Mouse (Mus musculus) lung, postnatal 0 days (tissue): ENCODE results near the gene Tnfrsf13c. TPM values are rescaled to one million over a fixed set of nuclear protein-coding genes. Genes with fewer than 3 reads are reported as not detected.

Source experiments
- ATAC-seq: fragments of 200-750 bp; cut with Nextera tagmentation; 2 replicates; pipeline ENCODE4 v1.8.0; 2017; ENCODE audit warnings: moderate library complexity
- DNase-seq: peaks from one replicate; pipeline ENCODE4 v3.0.0-alpha.2; 2016; ENCODE audit warnings: low spot score
- H3K27ac ChIP-seq: fragments of 300-500 bp; sonication (generic); 2 replicates; pipeline ENCODE4 v1.5.1; 2014; ENCODE audit warnings: antibody characterized with exemption, mild to moderate bottlenecking, low read length, mixed read lengths
- H3K27me3 ChIP-seq: fragments of 300-500 bp; sonication (generic); replicated peaks from 2 replicates; pipeline ENCODE4 v1.6.1; 2014; ENCODE audit warnings: low read length, mixed read lengths; ENCODE audit not compliant: insufficient read depth
- H3K36me3 ChIP-seq: fragments of 300-500 bp; sonication (generic); 2 replicates; pipeline ENCODE4 v1.6.1; 2014; ENCODE audit warnings: low read length, mixed read lengths; ENCODE audit not compliant: insufficient read depth
- H3K4me1 ChIP-seq: fragments of 300-500 bp; sonication (generic); 2 replicates; pipeline ENCODE4 v1.6.1; 2014; ENCODE audit warnings: antibody characterized with exemption, low read depth, low read length, mixed read lengths; ENCODE audit not compliant: insufficient read depth
- H3K4me2 ChIP-seq: fragments of 300-500 bp; sonication (generic); replicated peaks from 2 replicates; pipeline ENCODE4 v1.6.1; 2014; ENCODE audit warnings: low read depth, mild to moderate bottlenecking, low read length, moderate library complexity, mixed read lengths
- H3K4me3 ChIP-seq: fragments of 300-500 bp; sonication (generic); 2 replicates; pipeline ENCODE4 v1.5.1; 2014; ENCODE audit warnings: low read depth, low read length
- H3K9ac ChIP-seq: fragments of 300-500 bp; sonication (generic); replicated peaks from 2 replicates; pipeline ENCODE4 v1.6.1; 2014; ENCODE audit warnings: low read depth, mild to moderate bottlenecking
- H3K9me3 ChIP-seq: fragments of 300-500 bp; sonication (generic); 2 replicates; pipeline ENCODE4 v1.6.1; 2016; ENCODE audit warnings: low read length, mixed read lengths
- CTCF ChIP-seq: IDR thresholded peaks from 2 replicates; pipeline ENCODE4 v1.5.1; 2016; ENCODE audit warnings: antibody characterized with exemption, mild to moderate bottlenecking
- EP300 ChIP-seq: IDR thresholded peaks from 2 replicates; pipeline ENCODE4 v1.6.1; 2016; ENCODE audit warnings: antibody characterized with exemption, mild to moderate bottlenecking, control low read depth
- WGBS: fragments of 180-500 bp; shearing (Covaris S2); extraction: QIAGEN DNeasy Blood & Tissue Kit; methylation state at CpG from one replicate; pipeline ENCODE4 v1.1.7; 2014; 5-methylcytosine and 5-hydroxymethylcytosine counted together
- polyA plus RNA-seq: library from polyadenylated mRNA; unstranded; fragments of >200 nt; fragmentation: Nextera tagmentation; extraction: Ambion mirVana; gene quantifications from 2 replicates; pipeline ENCODE4 v1.2.1, GENCODE M21; 2015

Gene Tnfrsf13c
- polyA plus RNA-seq, 1 experiment from 2014 or later = 0.07 TPM

- no peak within 1 kb of the TSS for H3K27ac ChIP-seq
- DNase-seq = peak; percentile 92
- peaks cover 5% of the 10 kb centered on the region; the same call in 1 of the 2 replicates for H3K4me1 ChIP-seq
- no peak for TF ChIP-seq EP300
- no peak for TF ChIP-seq CTCF
- H3K4me3 ChIP-seq = peak within 1 kb of the TSS; percentile 69
- H3K9me3 ChIP-seq = no peaks in the 10 kb centered on the region
- ATAC-seq = peak; percentile 99
- no peaks in the 10 kb centered on the region for H3K36me3 ChIP-seq
- WGBS = under 1% methylated on average over 59 of the region's 65 CpGs
- H3K27me3 ChIP-seq = no peaks in the 10 kb centered on the region
- peak within 1 kb of the TSS; percentile 81 for H3K4me2 ChIP-seq
- 0 out of 2 replicates have a peak within 1 kb of the TSS, but pooled peaks have one; percentile 23 for H3K9ac ChIP-seq
Measured at GRCm38 (mm10) chr15:82244115-82244804, 20.1 kb upstream of the Tnfrsf13c start, which contains the start of gene Cenpm. Gene Cenpm, minus strand, starts transcription at chr15:82244748.

DNA sequence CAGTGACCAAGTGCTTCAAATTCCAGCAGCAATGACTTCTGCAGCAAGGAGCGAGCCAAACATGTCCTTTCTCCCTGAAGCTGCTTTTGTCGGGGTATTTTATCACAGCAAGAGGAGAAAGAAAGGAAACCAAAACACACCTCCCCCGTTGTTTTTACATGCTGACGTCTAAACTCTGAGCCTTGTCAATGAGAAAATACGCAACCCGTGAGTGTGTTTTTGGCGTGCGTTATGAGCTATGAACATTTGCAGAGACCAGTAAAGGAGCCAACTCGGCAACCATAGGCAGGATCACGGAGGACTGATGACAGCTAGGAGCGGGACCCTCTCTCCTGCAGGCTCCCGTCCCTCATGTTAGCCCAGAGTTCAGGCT, 19.6 kb upstream of the Tnfrsf13c start:
- no peaks in the 10 kb centered on the region for H3K9me3 ChIP-seq
- WGBS = 1% methylated on average over 12 of the region's 12 CpGs

GRCm38 (mm10) chr15:82243311-82243710, 19.1 kb upstream of the Tnfrsf13c start:
- TF ChIP-seq EP300 = no peak
- TF ChIP-seq CTCF = no peak
- WGBS = 64% methylated on average over 3 of the region's 3 CpGs
- no peak overlapping the region for H3K9ac ChIP-seq
- peak overlapping the region; percentile 81 for H3K4me2 ChIP-seq
- peak overlapping the region; percentile 69; the same call in 1 of the 2 replicates for H3K4me3 ChIP-seq
- ATAC-seq (no peak), DNase-seq (no peak)
- no peak overlapping the region for H3K27ac ChIP-seq
- no peaks in the 10 kb centered on the region for H3K9me3 ChIP-seq
- no peaks in the 10 kb centered on the region for H3K36me3 ChIP-seq
- H3K4me1 ChIP-seq = peaks cover 5% of the 10 kb centered on the region; the same call in 1 of the 2 replicates
- H3K27me3 ChIP-seq = no peaks in the 10 kb centered on the region

More for the DNA sequence above, 19.6 kb upstream of the Tnfrsf13c start:
- H3K9ac ChIP-seq = 0 out of 2 replicates have a peak overlapping the region, but pooled peaks have one; percentile 23
- H3K36me3 ChIP-seq = no peaks in the 10 kb centered on the region
- no peak for TF ChIP-seq EP300
- TF ChIP-seq CTCF = no peak
- no peak for DNase-seq
- no peak for ATAC-seq
- peaks cover 5% of the 10 kb centered on the region; the same call in 1 of the 2 replicates for H3K4me1 ChIP-seq
- H3K4me3 ChIP-seq = peak overlapping the region; percentile 69
- no peak overlapping the region for H3K27ac ChIP-seq
- no peaks in the 10 kb centered on the region for H3K27me3 ChIP-seq
- H3K4me2 ChIP-seq = peak overlapping the region; percentile 81

GRCm38 (mm10) chr15:82236565-82236964, 12.4 kb upstream of the Tnfrsf13c start:
- Histone ChIP-seq H3K4me3 (no peak overlapping the region), H3K4me1 (no peaks in the 10 kb centered on the region), H3K4me2 (no peak overlapping the region), H3K36me3 (no peaks in the 10 kb centered on the region), H3K9ac (no peak overlapping the region), H3K27ac (no peak overlapping the region), H3K9me3 (no peaks in the 10 kb centered on the region), H3K27me3 (no peaks in the 10 kb centered on the region)
- 9% methylated on average over 5 of the region's 5 CpGs for WGBS
- peak; percentile 70 for ATAC-seq
- TF ChIP-seq EP300 = no peak
- peak; percentile 99 for TF ChIP-seq CTCF
- peak; percentile 80 for DNase-seq

DNA sequence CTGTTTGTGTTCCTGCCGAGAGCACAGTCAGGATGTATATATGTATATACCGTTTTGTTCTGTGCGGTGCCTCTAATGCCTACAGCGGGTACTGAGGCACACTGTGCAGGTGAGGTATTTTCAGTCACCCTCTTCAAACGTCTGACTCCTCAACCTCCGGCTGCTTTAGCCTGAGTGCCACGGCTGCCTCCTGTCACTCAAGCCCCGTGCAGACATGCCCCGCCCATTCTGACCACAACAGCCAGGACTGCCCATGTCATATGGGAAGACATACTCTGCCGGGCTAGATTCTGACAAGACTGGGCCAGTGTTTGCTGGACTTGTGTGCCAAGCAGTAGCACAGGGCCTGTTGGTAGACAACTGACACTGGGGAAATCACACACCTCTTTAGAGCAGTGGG, 11.5 kb upstream of the Tnfrsf13c start:
- peak; percentile 44 for ATAC-seq

GRCm38 (mm10) chr15:82232651-82233050, 8.5 kb upstream of the Tnfrsf13c start:
- 56% methylated on average over 4 of the region's 4 CpGs for WGBS
- ATAC-seq = no peak
- no peaks in the 10 kb centered on the region for H3K4me1 ChIP-seq
- no peaks in the 10 kb centered on the region for H3K9me3 ChIP-seq
- H3K9ac ChIP-seq = no peak overlapping the region
- TF ChIP-seq CTCF (no peak), EP300 (no peak)
- H3K4me3 ChIP-seq = no peak overlapping the region
- H3K4me2 ChIP-seq = no peak overlapping the region
- no peak for DNase-seq
- no peak overlapping the region for H3K27ac ChIP-seq
- H3K36me3 ChIP-seq = no peaks in the 10 kb centered on the region
- no peaks in the 10 kb centered on the region for H3K27me3 ChIP-seq

More for the DNA sequence above, 11.5 kb upstream of the Tnfrsf13c start:
- Histone ChIP-seq H3K27ac (no peak overlapping the region), H3K4me2 (no peak overlapping the region), H3K27me3 (no peaks in the 10 kb centered on the region), H3K9ac (no peak overlapping the region), H3K4me1 (no peaks in the 10 kb centered on the region), H3K9me3 (no peaks in the 10 kb centered on the region), H3K4me3 (no peak overlapping the region), H3K36me3 (no peaks in the 10 kb centered on the region)
- TF ChIP-seq CTCF (no peak), EP300 (no peak)
- DNase-seq = peak; percentile 21
- WGBS = 44% methylated on average over 10 of the region's 10 CpGs
